Mouse (Mus musculus) heart, adult 2 months (tissue): Measurements from ENCODE around the gene Il22ra2.

Source experiments
- CTCF ChIP-seq: fragments of 200-600 bp; IDR thresholded peaks from 2 replicates; pipeline ENCODE4 v1.8.1; 2022; ENCODE audit warnings: antibody characterized with exemption, mild to moderate bottlenecking, moderate library complexity
- EP300 ChIP-seq: fragments of 200-500 bp; IDR thresholded peaks from 2 replicates; pipeline ENCODE4 v1.6.1; 2011; ENCODE audit warnings: low read depth, low read length, control low read depth; ENCODE audit not compliant: insufficient read depth
- POLR2A ChIP-seq: fragments of 200-500 bp; IDR thresholded peaks from 2 replicates; pipeline ENCODE4 v1.6.1; 2011; ENCODE audit warnings: mild to moderate bottlenecking, low read depth, low read length, control low read depth; ENCODE audit not compliant: insufficient read depth

- TF ChIP-seq POLR2A: no peak
- no peak for TF ChIP-seq CTCF
- TF ChIP-seq EP300: no peak
Measured at GRCm38 (mm10) chr10:19639630-19640029, 17.8 kb downstream of the Il22ra2 start.
